38 mouse cellular contexts compared by ENCODE assay signal in genomic region chr9:51021123-51021795, GRCm38 (mm10). TPM values are rescaled to one million over a fixed set of nuclear protein-coding genes. Genes with fewer than 3 reads are reported as not detected.
"Had no signal": no experiment of that assay in that cellular context is flagged by ENCODE, and none has a peak within 500 bp of the region (broad histone marks: within the 10 kb centered on the region; RNA-seq: fewer than 3 reads in every experiment).

No protein-coding gene starts in this region.

- ATAC-seq: hindbrain, postnatal 0 days; intestine, embryonic 16.5 days had no signal

- DNase-seq: gastrocnemius, adult 2 months; gastrocnemius, postnatal 10 days; gastrocnemius, postnatal 25 days; heart, adult 11 months; heart, adult 2 months; heart, postnatal 14 days; heart, postnatal 36 days; kidney, adult 11 months; kidney, adult 8-10 months; kidney, postnatal 10 days; kidney, postnatal 36 days; liver had no signal

- H3K4me1 ChIP-seq: heart, embryonic 15.5 days; hindbrain, embryonic 13.5 days; hindbrain, embryonic 15.5 days; limb, embryonic 10.5 days; limb, embryonic 12.5 days had no signal

- H3K27me3 ChIP-seq: heart, embryonic 13.5 days; heart, embryonic 15.5 days; hindbrain, embryonic 13.5 days; hindbrain, embryonic 15.5 days; limb, embryonic 12.5 days had no signal

- H3K4me3 ChIP-seq: gastrocnemius, adult 2 months; heart, adult 2 months; heart, embryonic 13.5 days; heart, embryonic 15.5 days; hindbrain, embryonic 13.5 days; hindbrain, embryonic 15.5 days; layer of hippocampus, adult 2 months; left cerebral cortex, adult 2 months; limb, embryonic 10.5 days; limb, embryonic 12.5 days had no signal

- H3K4me2 ChIP-seq: heart, embryonic 11.5 days; heart, embryonic 13.5 days; heart, embryonic 15.5 days; hindbrain, embryonic 13.5 days; hindbrain, embryonic 15.5 days; limb, embryonic 12.5 days; liver, embryonic 11.5 days had no signal

- H3K27ac ChIP-seq: gastrocnemius, adult 2 months; heart, adult 2 months; heart, embryonic 13.5 days; heart, embryonic 15.5 days; hindbrain, embryonic 13.5 days; hindbrain, embryonic 15.5 days; hindbrain, postnatal 0 days; layer of hippocampus, adult 2 months; left cerebral cortex, adult 2 months; limb, embryonic 10.5 days; limb, embryonic 12.5 days had no signal

- H3K9me3 ChIP-seq: heart, embryonic 13.5 days; heart, embryonic 15.5 days; hindbrain, embryonic 13.5 days; hindbrain, embryonic 15.5 days; limb, embryonic 10.5 days; limb, embryonic 12.5 days had no signal

- H3K36me3 ChIP-seq: heart, embryonic 13.5 days; heart, embryonic 15.5 days; hindbrain, embryonic 13.5 days; hindbrain, embryonic 15.5 days; limb, embryonic 10.5 days; limb, embryonic 12.5 days had no signal

- H3K9ac ChIP-seq: heart, embryonic 13.5 days; heart, embryonic 15.5 days; hindbrain, embryonic 13.5 days; hindbrain, embryonic 15.5 days; limb, embryonic 12.5 days had no signal

RNA-seq across cellular contexts. Expression of gene Btg4, which starts 39.4 kb away (rescaled TPM):
- total RNA-seq: gastrocnemius, adult 2 months; gastrocnemius, postnatal 10 days; gastrocnemius, postnatal 25 days; gastrocnemius, postnatal 4 days; heart, adult 2 months; heart, postnatal 14 days; heart, postnatal 36 days; hematopoietic stem cell, adult 5-6 weeks; hindbrain, postnatal 0 days; layer of hippocampus, adult 2 months; layer of hippocampus, postnatal 10 days; layer of hippocampus, postnatal 25 days; left cerebral cortex, adult 2 months; left cerebral cortex, postnatal 14 days; left cerebral cortex, postnatal 36 days had no signal
- polyA plus RNA-seq: frontal cortex, adult 2 months; heart, adult 2 months; heart, embryonic 11.5 days; heart, embryonic 13.5 days; heart, embryonic 15.5 days; heart, postnatal 0 days; hindbrain, embryonic 11.5 days; hindbrain, embryonic 13.5 days; hindbrain, embryonic 15.5 days; hindbrain, postnatal 0 days; intestine, embryonic 14.5 days; intestine, embryonic 16.5 days; kidney, embryonic 14.5 days; kidney, embryonic 16.5 days; large intestine, adult 2 months; limb, embryonic 10.5 days; limb, embryonic 12.5 days; limb, embryonic 14.5 days; liver, embryonic 11.5 days had no signal
